Mouse (Mus musculus): Measurements from ENCODE around the gene Krt80. TPM values are rescaled to one million over a fixed set of nuclear protein-coding genes. Genes with fewer than 3 reads are reported as not detected.
A peak's percentile ranks its signal among the peaks of the same experiment; 100 is the strongest.

Gene Krt80
- polyA plus RNA-seq, 1 experiment from 2014 or later, result 1.6 TPM

GRCm38 (mm10) chr15:101396921-101397320, 27.0 kb upstream of the Krt80 start:
- ATAC-seq (replicated peaks; ENCODE audit: low FRiP score, low TSS enrichment, low read depth), result no peak
- Histone ChIP-seq H3K4me3 (ENCODE audit: low read depth, low read length) (no peak overlapping the region), H3K9ac (ENCODE audit: low read length) (no peak overlapping the region)

GRCm38 (mm10) chr15:101396466-101396865, 26.5 kb upstream of the Krt80 start:
- 53% methylated on average over 7 of the region's 7 CpGs for WGBS
- DNase-seq (ENCODE audit: low spot score) (no peak), ATAC-seq (replicated peaks; ENCODE audit: low FRiP score, low TSS enrichment, low read depth) (no peak)
- Histone ChIP-seq H3K27ac (ENCODE audit: low read depth) (no peak overlapping the region), H3K27me3 (replicated peaks; ENCODE audit: control insufficient read depth, insufficient read depth, low read length) (no peaks in the 10 kb centered on the region), H3K4me3 (ENCODE audit: low read depth, low read length) (no peak overlapping the region), H3K9ac (ENCODE audit: low read length) (no peak overlapping the region), H3K4me2 (ENCODE audit: low read length) (no peak overlapping the region), H3K4me1 (replicated peaks; ENCODE audit: control insufficient read depth, insufficient read depth, low read length) (no peaks in the 10 kb centered on the region), H3K36me3 (ENCODE audit: control insufficient read depth, insufficient read depth, low read length) (no peaks in the 10 kb centered on the region), H3K9me3 (ENCODE audit: control insufficient read depth, low read length) (no peaks in the 10 kb centered on the region)

More at GRCm38 (mm10) chr15:101396921-101397320, 27.0 kb upstream of the Krt80 start:
- H3K9me3 ChIP-seq (ENCODE audit: control insufficient read depth, low read length), result no peaks in the 10 kb centered on the region
- H3K27me3 ChIP-seq (replicated peaks; ENCODE audit: control insufficient read depth, insufficient read depth, low read length), result no peaks in the 10 kb centered on the region
- no peak overlapping the region for H3K4me2 ChIP-seq (ENCODE audit: low read length)
- WGBS, result 70% methylated on average over 3 of the region's 3 CpGs
- H3K4me1 ChIP-seq (replicated peaks; ENCODE audit: control insufficient read depth, insufficient read depth, low read length), result no peaks in the 10 kb centered on the region
- no peak overlapping the region for H3K27ac ChIP-seq (ENCODE audit: low read depth)
- no peak for DNase-seq (ENCODE audit: low spot score)
- H3K36me3 ChIP-seq (ENCODE audit: control insufficient read depth, insufficient read depth, low read length), result no peaks in the 10 kb centered on the region

DNA sequence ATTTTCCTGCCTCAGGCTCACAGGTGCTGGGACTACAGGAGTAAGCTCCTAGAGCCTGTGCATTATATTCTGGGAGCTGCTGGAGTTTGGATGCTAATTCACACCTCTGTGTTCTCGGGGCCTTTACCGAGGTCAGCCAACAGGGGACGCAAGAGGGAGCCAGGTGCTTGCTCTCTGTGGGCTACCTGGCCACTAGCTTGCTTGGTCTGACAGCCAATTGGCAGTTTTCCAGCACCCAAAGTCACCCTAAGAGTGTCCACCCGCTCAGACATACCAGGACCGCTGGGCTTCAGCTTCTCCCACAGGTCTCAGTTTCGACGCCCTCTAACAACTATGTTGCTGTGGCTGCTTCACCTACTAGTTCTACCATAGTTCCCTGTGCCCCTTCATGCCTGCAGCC, 24.9 kb upstream of the Krt80 start:
- Histone ChIP-seq H3K9me3 (ENCODE audit: control insufficient read depth, low read length) (no peaks in the 10 kb centered on the region), H3K4me3 (ENCODE audit: low read depth, low read length) (no peak overlapping the region), H3K9ac (ENCODE audit: low read length) (no peak overlapping the region), H3K36me3 (ENCODE audit: control insufficient read depth, insufficient read depth, low read length) (no peaks in the 10 kb centered on the region), H3K27ac (ENCODE audit: low read depth) (no peak overlapping the region), H3K27me3 (replicated peaks; ENCODE audit: control insufficient read depth, insufficient read depth, low read length) (no peaks in the 10 kb centered on the region), H3K4me2 (ENCODE audit: low read length) (no peak overlapping the region), H3K4me1 (replicated peaks; ENCODE audit: control insufficient read depth, insufficient read depth, low read length) (no peaks in the 10 kb centered on the region)
- ATAC-seq (replicated peaks; ENCODE audit: low FRiP score, low TSS enrichment, low read depth) (no peak), DNase-seq (ENCODE audit: low spot score) (no peak)
- 61% methylated on average over 7 of the region's 7 CpGs for WGBS

DNA sequence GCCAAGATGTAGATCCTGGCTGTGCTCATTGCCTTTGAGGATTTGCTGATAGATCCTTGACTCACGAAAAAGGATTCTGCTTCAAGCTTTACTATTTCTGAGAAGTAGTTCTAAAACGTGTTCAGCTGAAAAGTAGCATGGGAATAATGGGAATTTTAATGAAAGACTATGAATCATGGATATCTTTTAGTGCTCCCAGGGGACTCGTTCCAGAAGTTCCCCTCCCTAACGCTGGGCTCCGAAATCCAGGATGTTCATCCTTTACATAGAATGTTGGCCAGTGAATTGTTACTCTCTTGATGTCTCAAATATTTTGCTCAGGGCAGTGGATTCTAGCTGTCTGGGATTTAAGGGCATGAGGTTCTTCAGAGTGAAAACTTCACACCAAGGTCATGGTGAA, 22.3 kb upstream of the Krt80 start:
- Histone ChIP-seq H3K4me2 (ENCODE audit: low read length) (no peak overlapping the region), H3K9ac (ENCODE audit: low read length) (no peak overlapping the region), H3K9me3 (ENCODE audit: control insufficient read depth, low read length) (no peaks in the 10 kb centered on the region), H3K4me1 (replicated peaks; ENCODE audit: control insufficient read depth, insufficient read depth, low read length) (no peaks in the 10 kb centered on the region), H3K27ac (ENCODE audit: low read depth) (no peak overlapping the region), H3K4me3 (ENCODE audit: low read depth, low read length) (no peak overlapping the region), H3K36me3 (ENCODE audit: control insufficient read depth, insufficient read depth, low read length) (no peaks in the 10 kb centered on the region), H3K27me3 (replicated peaks; ENCODE audit: control insufficient read depth, insufficient read depth, low read length) (no peaks in the 10 kb centered on the region)
- ATAC-seq (replicated peaks; ENCODE audit: low FRiP score, low TSS enrichment, low read depth), result no peak
- 75% methylated on average over 5 of the region's 5 CpGs for WGBS
- no peak for DNase-seq (ENCODE audit: low spot score)

DNA sequence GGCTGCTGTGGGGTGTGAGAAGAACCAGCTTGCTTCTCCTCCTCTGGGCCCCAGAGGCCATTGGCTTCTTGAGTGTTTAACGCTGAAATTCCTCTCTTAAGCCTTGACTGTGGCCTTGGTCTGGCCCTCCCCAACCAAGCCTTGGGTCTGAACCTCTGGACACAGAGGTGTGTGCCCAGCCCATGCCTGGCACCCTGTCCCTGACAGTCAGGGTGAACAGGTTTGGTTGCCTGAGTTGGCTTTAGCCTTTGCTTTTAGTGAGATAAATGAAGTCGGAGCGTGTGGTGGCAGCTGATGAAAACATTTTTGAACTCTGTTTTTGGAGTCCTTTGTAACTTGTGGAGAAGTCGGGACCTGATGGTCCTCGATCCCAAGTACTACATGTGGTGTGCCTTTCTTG, 20.2 kb upstream of the Krt80 start:
- ATAC-seq (replicated peaks; ENCODE audit: low FRiP score, low TSS enrichment, low read depth) (no peak), DNase-seq (ENCODE audit: low spot score) (no peak)
- H3K27ac ChIP-seq (ENCODE audit: low read depth), result no peak overlapping the region
- no peaks in the 10 kb centered on the region for H3K27me3 ChIP-seq (replicated peaks; ENCODE audit: control insufficient read depth, insufficient read depth, low read length)
- no peaks in the 10 kb centered on the region for H3K36me3 ChIP-seq (ENCODE audit: control insufficient read depth, insufficient read depth, low read length)
- H3K9me3 ChIP-seq (ENCODE audit: control insufficient read depth, low read length), result no peaks in the 10 kb centered on the region
- no peaks in the 10 kb centered on the region for H3K4me1 ChIP-seq (replicated peaks; ENCODE audit: control insufficient read depth, insufficient read depth, low read length)
- H3K4me2 ChIP-seq (ENCODE audit: low read length), result no peak overlapping the region
- H3K4me3 ChIP-seq (ENCODE audit: low read depth, low read length), result no peak overlapping the region
- H3K9ac ChIP-seq (ENCODE audit: low read length), result no peak overlapping the region
- 83% methylated on average over 5 of the region's 5 CpGs for WGBS

DNA sequence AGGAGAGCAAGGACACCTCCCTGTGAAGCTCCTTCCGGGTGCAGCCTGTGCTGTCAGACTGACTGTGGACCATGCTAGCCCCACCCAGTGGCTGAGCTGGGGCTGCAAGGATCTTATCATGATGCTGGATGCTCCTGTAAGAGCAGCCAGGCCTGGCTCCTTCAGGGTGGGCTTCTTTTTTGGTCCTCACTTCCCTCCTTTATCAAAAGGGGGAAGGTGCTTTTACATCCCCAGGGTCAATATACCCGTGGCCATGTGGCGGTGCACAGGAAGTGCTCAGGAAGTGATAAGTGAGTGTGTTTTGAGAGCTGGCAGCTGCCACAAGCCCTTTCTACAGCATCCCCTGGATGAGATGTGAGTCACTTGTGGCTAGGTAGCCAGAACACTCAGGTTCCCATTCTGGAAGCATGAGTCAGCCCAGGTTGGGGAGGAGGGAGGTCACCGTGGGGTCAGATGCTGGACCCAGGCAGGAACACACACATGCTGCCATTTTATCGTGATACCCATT, 18.1 kb upstream of the Krt80 start:
- ATAC-seq (replicated peaks; ENCODE audit: low FRiP score, low TSS enrichment, low read depth) (0 out of 2 replicates have a peak, but pooled peaks have one; percentile 21), DNase-seq (ENCODE audit: low spot score) (no peak)
- H3K4me1 ChIP-seq (replicated peaks; ENCODE audit: control insufficient read depth, insufficient read depth, low read length), result no peaks in the 10 kb centered on the region
- no peaks in the 10 kb centered on the region for H3K27me3 ChIP-seq (replicated peaks; ENCODE audit: control insufficient read depth, insufficient read depth, low read length)
- H3K36me3 ChIP-seq (ENCODE audit: control insufficient read depth, insufficient read depth, low read length), result no peaks in the 10 kb centered on the region
- no peak overlapping the region for H3K9ac ChIP-seq (ENCODE audit: low read length)
- H3K4me3 ChIP-seq (ENCODE audit: low read depth, low read length), result no peak overlapping the region
- no peak overlapping the region for H3K4me2 ChIP-seq (ENCODE audit: low read length)
- H3K27ac ChIP-seq (ENCODE audit: low read depth), result no peak overlapping the region
- no peaks in the 10 kb centered on the region for H3K9me3 ChIP-seq (ENCODE audit: control insufficient read depth, low read length)
- WGBS, result 44% methylated on average over 5 of the region's 5 CpGs

DNA sequence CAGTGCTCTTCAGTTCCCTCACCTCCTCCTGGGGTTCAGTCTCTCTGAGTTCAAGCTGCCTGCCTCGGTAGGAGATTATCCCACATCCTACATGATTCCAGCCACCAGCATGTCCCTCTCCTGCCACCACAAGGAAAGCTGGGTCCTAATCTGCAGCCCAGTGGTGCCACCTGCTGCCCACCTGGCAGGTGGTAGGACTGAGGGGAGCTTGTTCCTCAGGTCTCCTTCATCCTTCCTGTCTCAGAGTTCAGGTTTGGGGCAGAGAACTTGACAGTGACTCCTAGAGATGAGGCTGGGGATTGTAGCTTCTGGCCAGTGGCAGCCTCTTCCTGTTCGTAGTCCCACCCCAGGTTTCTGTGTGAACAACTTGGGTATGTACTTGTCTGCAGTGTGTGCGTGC, 17.2 kb upstream of the Krt80 start:
- ATAC-seq (replicated peaks; ENCODE audit: low FRiP score, low TSS enrichment, low read depth), result no peak
- Histone ChIP-seq H3K4me2 (ENCODE audit: low read length) (no peak overlapping the region), H3K4me3 (ENCODE audit: low read depth, low read length) (no peak overlapping the region), H3K27ac (ENCODE audit: low read depth) (no peak overlapping the region), H3K27me3 (replicated peaks; ENCODE audit: control insufficient read depth, insufficient read depth, low read length) (no peaks in the 10 kb centered on the region), H3K4me1 (replicated peaks; ENCODE audit: control insufficient read depth, insufficient read depth, low read length) (no peaks in the 10 kb centered on the region), H3K9ac (ENCODE audit: low read length) (no peak overlapping the region), H3K9me3 (ENCODE audit: control insufficient read depth, low read length) (no peaks in the 10 kb centered on the region), H3K36me3 (ENCODE audit: control insufficient read depth, insufficient read depth, low read length) (no peaks in the 10 kb centered on the region)
- 64% methylated on average over 3 of the region's 3 CpGs for WGBS
- DNase-seq (ENCODE audit: low spot score), result no peak

DNA sequence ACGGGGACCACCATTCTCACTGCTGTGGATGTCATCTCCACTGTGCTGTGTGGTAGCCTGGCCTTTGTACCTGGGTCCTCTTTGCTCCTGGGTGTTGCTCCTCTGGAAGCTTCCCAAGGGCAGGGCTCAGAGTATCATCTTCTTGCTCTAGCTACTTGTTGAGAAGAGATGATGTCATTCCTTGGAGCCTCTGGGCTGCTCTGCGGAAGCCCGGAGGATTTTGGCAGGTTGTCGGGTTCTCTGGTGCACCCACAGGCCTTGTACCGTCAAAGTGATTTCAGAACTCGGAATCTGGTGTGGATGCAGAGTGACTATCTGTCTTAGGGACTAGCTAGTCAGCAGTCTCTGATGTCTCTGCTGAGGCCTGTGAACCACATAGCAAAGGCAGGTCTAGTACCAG, 15.1 kb upstream of the Krt80 start:
- WGBS, result 82% methylated on average over 6 of the region's 6 CpGs
- H3K27ac ChIP-seq (ENCODE audit: low read depth), result no peak overlapping the region
- ATAC-seq (replicated peaks; ENCODE audit: low FRiP score, low TSS enrichment, low read depth) (no peak), DNase-seq (ENCODE audit: low spot score) (no peak)
- H3K36me3 ChIP-seq (ENCODE audit: control insufficient read depth, insufficient read depth, low read length), result no peaks in the 10 kb centered on the region
- H3K4me2 ChIP-seq (ENCODE audit: low read length), result no peak overlapping the region
- H3K9ac ChIP-seq (ENCODE audit: low read length), result no peak overlapping the region
- H3K27me3 ChIP-seq (replicated peaks; ENCODE audit: control insufficient read depth, insufficient read depth, low read length), result no peaks in the 10 kb centered on the region
- no peak overlapping the region for H3K4me3 ChIP-seq (ENCODE audit: low read depth, low read length)
- no peaks in the 10 kb centered on the region for H3K9me3 ChIP-seq (ENCODE audit: control insufficient read depth, low read length)
- H3K4me1 ChIP-seq (replicated peaks; ENCODE audit: control insufficient read depth, insufficient read depth, low read length), result no peaks in the 10 kb centered on the region; the same call in 1 of the 2 replicates

GRCm38 (mm10) chr15:101384610-101385009, 14.6 kb upstream of the Krt80 start:
- 84% methylated on average over 7 of the region's 7 CpGs for WGBS
- no peak overlapping the region for H3K27ac ChIP-seq (ENCODE audit: low read depth)
- ATAC-seq (replicated peaks; ENCODE audit: low FRiP score, low TSS enrichment, low read depth) (no peak), DNase-seq (ENCODE audit: low spot score) (no peak)
- H3K9ac ChIP-seq (ENCODE audit: low read length), result no peak overlapping the region
- no peaks in the 10 kb centered on the region for H3K9me3 ChIP-seq (ENCODE audit: control insufficient read depth, low read length)
- no peaks in the 10 kb centered on the region for H3K27me3 ChIP-seq (replicated peaks; ENCODE audit: control insufficient read depth, insufficient read depth, low read length)
- no peaks in the 10 kb centered on the region for H3K36me3 ChIP-seq (ENCODE audit: control insufficient read depth, insufficient read depth, low read length)
- no peak overlapping the region for H3K4me3 ChIP-seq (ENCODE audit: low read depth, low read length)
- no peaks in the 10 kb centered on the region; the same call in 1 of the 2 replicates for H3K4me1 ChIP-seq (replicated peaks; ENCODE audit: control insufficient read depth, insufficient read depth, low read length)
- H3K4me2 ChIP-seq (ENCODE audit: low read length), result no peak overlapping the region
